Mouse (Mus musculus) CD8-positive naive resting alpha-beta T cell, adult 2 months (primary cell): Measurements from ENCODE around the gene Irgq.

Experiments used
- DNase-seq, 2 experiments: peaks; one replicate each; pipeline ENCODE4 v3.0.0; 2022; ENCODE audit warnings: low read depth in 2 of 2, low spot score in 2 of 2

The Irgq gene

DNA sequence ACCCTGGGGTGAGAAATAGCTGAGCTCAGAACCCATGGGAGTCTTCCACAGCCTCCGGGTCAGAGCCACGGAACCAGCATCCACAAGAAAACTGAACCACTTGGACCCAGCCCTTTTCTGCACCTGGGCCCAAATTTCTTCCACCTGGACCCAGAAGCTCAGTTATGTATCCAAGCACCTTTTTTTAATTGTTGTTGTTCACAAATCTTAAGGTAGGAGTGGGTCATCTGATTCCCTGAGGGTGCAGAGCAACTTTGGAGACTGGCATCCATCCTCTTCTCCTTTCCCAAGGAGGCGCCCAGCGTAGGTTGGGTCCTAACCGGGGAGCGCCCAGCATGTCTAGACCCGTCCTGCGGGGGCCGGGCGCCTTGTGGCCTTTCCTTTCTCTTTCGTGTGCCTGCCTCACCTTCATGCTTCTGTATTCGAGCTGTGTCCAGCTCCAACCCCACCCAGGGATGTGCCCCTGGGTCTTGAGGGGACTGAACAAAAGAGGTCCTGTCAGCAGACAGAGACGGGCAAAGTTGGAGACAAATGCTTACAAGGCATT is 15.7 kb downstream of the Irgq start, which contains the start of the genes Pinlyp and Xrcc1:
TSS of gene Pinlyp (minus strand) at position 51 of the 547 bp plus-strand sequence.
TSS of gene Xrcc1 (plus strand) at position 222 of the 547 bp plus-strand sequence.
- no peak for DNase-seq

GRCm38 (mm10) chr7:24546634-24547389 is 16.3 kb downstream of the Irgq start:
- peak; percentile 98 to 99 for DNase-seq

DNA sequence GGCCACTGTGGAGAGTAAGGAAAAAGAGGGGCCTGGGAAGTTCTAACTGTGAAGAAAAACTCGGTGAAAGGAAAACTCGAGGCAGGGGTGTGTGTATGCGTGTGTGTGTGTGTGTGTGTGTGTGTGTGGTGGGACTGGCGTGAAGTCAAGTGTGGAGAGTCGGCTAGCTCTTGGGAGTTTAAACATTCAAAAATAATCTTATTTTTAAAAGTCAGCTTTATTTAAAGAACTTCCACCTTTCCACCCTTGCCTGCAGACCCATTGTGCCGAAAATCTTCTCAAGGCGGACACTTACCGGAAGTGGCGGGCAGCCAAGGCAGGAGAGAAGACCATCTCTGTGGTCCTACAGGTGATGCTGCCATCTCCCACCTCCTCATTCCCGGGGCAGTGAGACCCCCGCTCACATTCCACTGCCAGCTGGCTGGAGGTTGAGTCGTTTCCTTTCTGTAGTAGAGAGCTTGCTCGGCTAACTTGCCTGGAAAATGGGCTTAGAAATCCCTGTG is 17.1 kb downstream of the Irgq start:
- no peak for DNase-seq

DNA sequence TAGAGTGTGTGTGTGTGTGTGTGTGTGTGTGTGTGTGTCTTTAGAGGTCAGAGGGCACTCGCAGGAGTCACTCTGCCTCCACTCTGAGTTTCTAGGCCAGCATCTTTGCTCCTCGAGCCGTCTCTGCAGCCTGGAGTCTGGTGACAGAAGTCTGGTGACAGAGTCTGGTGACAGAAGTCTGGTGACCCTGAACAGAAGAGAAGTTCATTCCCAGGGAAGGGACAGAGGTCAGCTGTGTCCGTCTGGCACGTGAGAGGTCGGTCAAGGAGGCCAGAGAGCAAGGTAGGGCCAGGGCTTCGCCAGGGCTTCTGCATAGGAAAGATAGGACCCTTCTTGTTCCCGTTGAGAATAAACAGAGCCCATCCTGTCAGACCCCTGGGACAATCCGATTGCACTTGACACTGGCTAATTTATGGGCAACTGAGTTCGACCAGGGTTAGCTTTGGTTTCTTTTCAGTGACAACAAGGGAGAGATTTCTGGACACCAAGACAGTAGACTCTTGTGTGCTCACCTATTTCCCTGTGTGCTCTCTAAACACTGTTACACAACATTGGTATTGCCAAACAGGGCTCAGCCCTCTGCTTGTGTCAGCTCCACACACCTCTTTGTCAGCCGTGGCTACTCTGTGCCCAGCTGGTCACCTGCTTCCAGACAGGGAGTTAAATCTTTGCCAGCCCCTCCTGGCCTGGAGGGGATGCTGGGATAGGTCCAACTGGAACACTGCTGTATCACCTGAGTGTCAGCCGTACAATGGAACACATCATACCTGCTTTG is 21.7 kb downstream of the Irgq start:
- no peak for DNase-seq

DNA sequence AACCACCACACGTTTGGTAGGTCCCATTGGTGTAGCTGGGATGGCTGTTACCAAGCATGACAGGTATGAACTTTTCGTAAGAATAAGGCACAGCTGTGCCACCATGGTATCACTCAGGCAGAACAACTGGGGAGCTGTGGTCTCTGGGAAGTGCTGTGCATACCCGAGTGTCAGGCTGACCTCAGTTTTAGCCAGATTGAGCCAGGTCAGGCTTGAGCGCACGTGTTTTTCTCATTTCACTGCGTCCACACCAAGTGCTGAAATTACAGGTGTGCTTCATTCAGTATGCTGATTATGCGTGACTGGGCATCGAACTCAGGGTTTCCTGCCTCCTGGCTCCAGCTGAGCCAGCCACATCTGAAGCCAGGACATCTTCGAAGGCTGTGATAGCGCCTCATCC is 25.3 kb downstream of the Irgq start:
- no peak for DNase-seq

GRCm38 (mm10) chr7:24561450-24561849 is 31.0 kb downstream of the Irgq start:
- DNase-seq, result no peak

GRCm38 (mm10) chr7:24563191-24563836 is 32.8 kb downstream of the Irgq start:
- no peak for DNase-seq

DNA sequence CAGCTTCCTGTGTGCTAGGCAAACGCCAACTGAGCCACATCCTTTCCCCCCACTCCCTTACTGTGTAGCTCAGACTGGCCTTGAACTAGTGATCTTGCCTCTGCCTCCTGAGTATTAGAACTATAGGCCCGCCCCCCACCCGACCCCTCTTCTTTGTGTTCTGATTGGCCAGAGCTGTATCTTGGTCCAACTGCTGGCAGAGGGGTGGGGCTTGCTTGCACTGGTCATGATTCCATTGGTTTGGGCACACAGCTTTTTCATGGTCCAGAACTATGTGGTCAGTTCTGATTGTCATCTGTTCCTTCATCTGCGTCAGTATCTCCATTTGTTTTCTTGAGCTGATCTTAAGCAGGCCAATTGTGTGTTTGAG is 33.3 kb downstream of the Irgq start:
- DNase-seq, result no peak

GRCm38 (mm10) chr7:24564607-24565265 is 34.2 kb downstream of the Irgq start:
- peak; percentile 73 to 82 for DNase-seq

- DNase-seq, result no peak
These were observed 35.1 kb downstream of the Irgq start for GRCm38 (mm10) chr7:24565627-24566026.

- DNase-seq, result no peak
These were observed 35.7 kb downstream of the Irgq start for GRCm38 (mm10) chr7:24566206-24566605.

DNA sequence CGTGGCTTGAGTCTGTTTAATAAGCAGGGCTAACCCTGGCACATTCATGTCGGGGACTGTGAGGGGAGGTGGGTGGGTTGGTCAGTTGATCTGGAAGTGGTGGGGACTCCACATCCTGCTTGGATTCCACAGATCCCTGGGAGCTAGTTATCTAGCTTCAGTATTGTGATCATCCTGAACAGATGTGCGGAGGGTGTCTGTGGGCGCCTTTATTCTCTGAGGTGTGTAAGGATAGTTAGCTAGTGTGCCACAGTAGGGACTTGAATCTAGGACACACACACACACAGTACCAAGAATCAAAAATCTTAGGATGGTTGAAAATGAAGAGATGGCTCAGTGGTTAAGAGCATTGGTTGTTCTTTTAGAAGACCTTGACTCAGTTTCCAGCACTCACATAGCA is 38.0 kb downstream of the Irgq start:
- no peak for DNase-seq

DNA sequence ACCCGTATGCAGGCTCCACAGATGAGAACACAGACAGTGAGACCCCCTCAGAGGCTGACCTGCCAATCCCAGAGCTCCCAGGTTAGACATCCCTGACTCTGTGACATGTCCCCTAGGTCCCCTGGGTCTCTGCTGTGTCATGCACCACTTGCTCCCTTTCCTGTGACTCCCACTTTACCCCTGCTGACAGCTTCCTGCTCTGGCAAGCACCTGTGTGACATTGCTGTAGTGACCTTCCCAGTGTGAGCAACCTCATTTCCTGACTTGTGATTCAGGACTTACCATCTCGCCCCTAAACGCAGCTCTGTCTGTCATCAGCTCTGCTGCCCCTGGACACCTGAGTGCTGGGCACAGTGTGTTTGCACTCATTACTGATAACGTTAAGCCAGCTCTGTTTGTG is 40.6 kb downstream of the Irgq start:
- no peak for DNase-seq

- no peak for DNase-seq
These were observed 42.0 kb downstream of the Irgq start for GRCm38 (mm10) chr7:24572455-24572854.

DNA sequence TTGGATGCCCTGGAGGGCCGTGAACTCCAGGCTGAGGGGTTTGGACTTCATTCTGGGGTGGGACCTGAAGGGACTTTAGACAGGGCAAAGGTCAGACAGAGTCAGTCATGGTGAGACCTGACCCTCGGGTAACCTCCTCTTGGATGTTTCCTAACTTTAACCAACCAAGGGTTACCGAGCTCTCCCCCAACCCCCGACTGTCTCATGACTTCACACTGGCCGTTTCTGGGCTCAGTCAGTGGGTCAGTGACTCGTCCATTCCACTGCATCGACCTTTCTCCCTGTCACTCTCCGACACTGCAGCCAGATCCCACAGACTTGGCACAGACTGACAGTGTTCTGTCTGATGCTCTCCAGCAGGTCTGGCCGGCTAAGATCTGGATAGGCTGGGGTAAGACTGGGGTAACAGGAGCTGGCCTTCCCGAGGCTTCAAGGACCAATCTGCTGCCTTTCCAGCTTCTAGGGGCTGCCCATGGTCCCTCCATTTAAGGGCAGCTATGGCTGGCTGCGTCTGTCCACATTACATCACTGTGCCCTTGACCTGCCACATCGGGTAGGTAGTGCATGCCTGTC is 43.8 kb downstream of the Irgq start:
- no peak for DNase-seq

DNA sequence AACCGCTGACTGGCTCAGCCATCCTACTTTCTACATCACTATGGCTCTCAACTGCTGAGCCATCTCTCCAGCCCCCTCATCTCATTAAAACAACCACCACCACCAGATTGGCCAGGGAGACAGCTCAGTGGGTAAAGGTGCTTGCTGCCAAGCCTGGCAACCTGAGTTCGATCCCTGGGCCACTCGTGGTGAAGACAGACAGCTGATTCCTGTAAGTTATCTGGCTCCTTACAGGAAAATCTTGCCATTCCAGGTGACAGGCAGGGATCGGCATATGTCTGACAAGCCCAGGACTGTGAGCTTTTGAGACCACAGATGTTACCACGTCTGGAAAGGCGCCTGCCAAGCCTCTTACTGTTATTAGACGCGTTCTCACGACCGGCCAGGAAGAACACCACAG is 47.3 kb downstream of the Irgq start:
- DNase-seq, result no peak

GRCm38 (mm10) chr7:24584876-24585275 is 54.4 kb downstream of the Irgq start:
- no peak for DNase-seq

GRCm38 (mm10) chr7:24585995-24586394 is 55.5 kb downstream of the Irgq start:
- DNase-seq, result no peak

- no peak for DNase-seq
These were observed 56.3 kb downstream of the Irgq start for GRCm38 (mm10) chr7:24586828-24587227.

DNA sequence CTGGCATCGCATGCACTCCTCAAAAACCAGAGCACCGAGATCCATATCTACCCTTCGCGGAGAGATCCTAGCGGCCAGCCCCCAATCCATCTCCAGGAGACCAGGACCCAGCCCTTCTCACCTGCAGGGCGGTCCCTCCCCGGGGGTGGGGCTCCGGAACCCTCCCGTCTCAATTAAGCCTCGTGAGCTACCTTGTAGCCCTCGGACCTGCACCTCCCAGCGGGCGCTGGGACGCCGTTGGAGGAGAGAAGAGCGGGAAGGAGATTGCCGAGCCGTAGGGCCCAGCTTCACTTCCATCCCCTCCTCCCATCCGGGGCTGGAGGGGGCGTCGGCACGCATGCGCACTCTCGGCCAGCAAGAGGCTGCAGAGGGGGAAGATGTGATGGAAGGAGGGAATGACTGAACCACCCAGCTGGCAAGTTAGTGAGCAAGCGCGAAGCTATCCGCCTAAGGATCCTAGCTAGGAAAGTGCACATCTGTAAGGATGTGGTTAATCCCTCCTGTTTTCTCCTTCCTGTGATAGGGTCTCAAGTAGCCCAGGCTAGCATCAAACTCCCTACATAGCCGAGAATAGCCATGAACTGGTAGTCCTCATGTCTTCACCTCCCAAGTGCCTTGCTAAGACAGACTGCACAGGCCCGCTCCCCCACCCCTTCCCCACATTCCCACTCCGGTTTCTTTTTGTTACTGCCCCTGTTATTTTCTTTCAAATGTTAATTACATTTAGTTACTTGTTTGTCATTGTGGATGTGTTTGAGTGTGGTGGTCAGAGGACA is 57.0 kb downstream of the Irgq start, which contains the start of the genes Ethe1 and Zfp575:
TSS of gene Ethe1 (plus strand) at position 214 of the 776 bp plus-strand sequence.
TSS of gene Zfp575 (minus strand) at position 312 of the 776 bp plus-strand sequence.
- no peak for DNase-seq
